Mouse (Mus musculus) forebrain, embryonic 13.5 days (tissue): ENCODE data around the gene Shisa2. TPM values are rescaled to one million over a fixed set of nuclear protein-coding genes. Genes with fewer than 3 reads are reported as not detected.

ENCODE experiments used
- ATAC-seq: fragments of 200-750 bp; cut with Nextera tagmentation; 2 replicates; pipeline ENCODE4 v1.8.0; 2017
- H3K27ac ChIP-seq: fragments of 300-500 bp; sonication (generic); 2 replicates; pipeline ENCODE4 v1.5.1; 2015; ENCODE audit warnings: inconsistent platforms, mild to moderate bottlenecking, moderate library complexity
- H3K27me3 ChIP-seq: fragments of 300-500 bp; sonication (generic); 2 replicates; pipeline ENCODE4 v1.6.1; 2015; ENCODE audit warnings: mild to moderate bottlenecking, inconsistent platforms
- H3K36me3 ChIP-seq: fragments of 300-500 bp; sonication (generic); 2 replicates; pipeline ENCODE4 v1.6.1; 2015; ENCODE audit warnings: mild to moderate bottlenecking, inconsistent platforms; ENCODE audit not compliant: poor library complexity, severe bottlenecking
- H3K4me1 ChIP-seq: fragments of 300-500 bp; sonication (generic); 2 replicates; pipeline ENCODE4 v1.6.1; 2015; ENCODE audit warnings: inconsistent platforms
- H3K4me2 ChIP-seq: fragments of 300-500 bp; sonication (generic); 2 replicates; pipeline ENCODE4 v1.6.1; 2015; ENCODE audit warnings: inconsistent platforms, mild to moderate bottlenecking, moderate library complexity
- H3K4me3 ChIP-seq: fragments of 300-500 bp; sonication (generic); 2 replicates; pipeline ENCODE4 v1.5.1; 2015; ENCODE audit warnings: mild to moderate bottlenecking, inconsistent platforms
- H3K9ac ChIP-seq: fragments of 300-500 bp; sonication (generic); 2 replicates; pipeline ENCODE4 v1.6.1; 2015; ENCODE audit warnings: mild to moderate bottlenecking, inconsistent platforms
- H3K9me3 ChIP-seq: fragments of 300-500 bp; sonication (generic); replicated peaks from 2 replicates; pipeline ENCODE4 v1.6.1; 2016; ENCODE audit warnings: inconsistent platforms
- WGBS: fragments of 180-500 bp; shearing (Covaris S2); methylation state at CpG from one replicate; pipeline ENCODE4 v1.1.7; 2015; 5-methylcytosine and 5-hydroxymethylcytosine counted together
- polyA plus RNA-seq: library from polyadenylated mRNA; unstranded; fragments of >200 nt; fragmentation: Nextera tagmentation; extraction: Ambion mirVana; gene quantifications from 2 replicates; pipeline ENCODE4 v1.2.1, GENCODE M21; 2015

Gene Shisa2
- polyA plus RNA-seq, 1 experiment from 2014 or later: 31.1 TPM

- no peaks in the 10 kb centered on the region for H3K9me3 ChIP-seq
- no peaks in the 10 kb centered on the region for H3K36me3 ChIP-seq
- ATAC-seq: no peak
- WGBS: 32% methylated on average over 8 of the region's 8 CpGs
- peaks cover 37% of the 10 kb centered on the region for H3K4me1 ChIP-seq
- no peak overlapping the region for H3K9ac ChIP-seq
- no peaks in the 10 kb centered on the region for H3K27me3 ChIP-seq
- no peak overlapping the region for H3K4me3 ChIP-seq
- H3K27ac ChIP-seq: no peak overlapping the region
- no peak overlapping the region for H3K4me2 ChIP-seq
These were observed 49.4 kb downstream of the Shisa2 start for GRCm38 (mm10) chr14:59674556-59674955.

GRCm38 (mm10) chr14:59675330-59675729 is 50.2 kb downstream of the Shisa2 start:
- H3K27me3 ChIP-seq: no peaks in the 10 kb centered on the region
- H3K4me1 ChIP-seq: peaks cover 37% of the 10 kb centered on the region
- no peak overlapping the region for H3K4me2 ChIP-seq
- H3K9ac ChIP-seq: no peak overlapping the region
- H3K4me3 ChIP-seq: no peak overlapping the region
- WGBS: 86% methylated on average over 4 of the region's 4 CpGs
- no peak for ATAC-seq
- no peaks in the 10 kb centered on the region for H3K36me3 ChIP-seq
- no peak overlapping the region for H3K27ac ChIP-seq
- H3K9me3 ChIP-seq: no peaks in the 10 kb centered on the region

- Histone ChIP-seq H3K27me3 (no peaks in the 10 kb centered on the region), H3K9me3 (no peaks in the 10 kb centered on the region), H3K27ac (no peak overlapping the region), H3K4me1 (peaks cover 29% of the 10 kb centered on the region), H3K9ac (no peak overlapping the region), H3K4me3 (no peak overlapping the region), H3K4me2 (no peak overlapping the region), H3K36me3 (no peaks in the 10 kb centered on the region)
- WGBS: 72% methylated on average over 7 of the region's 7 CpGs
- no peak for ATAC-seq
These were observed 52.5 kb downstream of the Shisa2 start for GRCm38 (mm10) chr14:59677598-59678003.

Other genes with a start within 250 kb of the Shisa2 start
- gene Phf11c, start 229.9 kb upstream of the Shisa2 start, polyA plus RNA-seq: 0.37 and 0.48 TPM in 2 replicates
- gene Setdb2, start 184.4 kb upstream of the Shisa2 start, polyA plus RNA-seq: 8.7 and 10.7 TPM in 2 replicates
- gene Cab39l, start 184.3 kb upstream of the Shisa2 start, polyA plus RNA-seq: 28.1 and 30.2 TPM in 2 replicates
- gene Cdadc1, start 27.3 kb upstream of the Shisa2 start, polyA plus RNA-seq: 32.4 and 38.4 TPM in 2 replicates